Mouse (Mus musculus): ENCODE data around the gene Ptrh2. TPM values are rescaled to one million over a fixed set of nuclear protein-coding genes. Genes with fewer than 3 reads are reported as not detected.

Gene Ptrh2
- 9.7 and 10.5 TPM in 2 replicates for polyA plus RNA-seq (2012; rRNA removed)

DNA sequence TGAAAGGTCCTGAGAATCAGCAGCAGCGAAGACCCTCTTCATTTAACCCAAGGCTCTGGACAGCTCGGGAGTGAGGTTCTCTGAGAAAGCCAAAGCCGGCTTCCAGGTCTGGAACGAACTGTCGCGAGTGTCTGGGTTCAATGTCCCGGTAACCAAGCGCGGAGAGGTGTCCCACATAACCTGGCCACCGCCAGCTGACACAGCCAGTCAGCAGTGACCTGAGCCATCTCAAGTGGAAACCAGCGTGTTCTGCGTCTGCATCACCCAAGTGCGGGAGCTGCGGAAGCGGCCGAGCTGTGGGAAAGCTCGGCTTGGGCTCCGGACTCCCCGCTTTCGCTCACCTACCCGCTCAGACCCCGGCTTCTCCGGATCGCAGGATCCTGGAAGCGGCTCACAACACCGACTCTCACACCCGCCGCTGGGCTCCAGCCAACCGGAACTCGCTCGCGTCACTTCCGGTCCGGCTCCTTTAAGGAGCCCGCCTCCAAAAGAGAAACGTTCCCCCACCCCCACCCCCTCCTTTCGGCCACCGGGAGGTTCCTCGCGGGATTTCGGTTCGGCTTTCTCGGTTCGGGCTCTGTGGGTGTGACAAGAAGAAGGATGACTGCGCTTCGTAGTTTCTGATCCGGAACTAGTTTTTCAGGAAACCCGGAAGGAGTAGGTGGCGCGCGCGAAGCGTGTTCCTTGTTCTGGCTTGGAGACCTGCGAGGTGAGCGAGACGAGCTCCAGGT, at the start of gene Ptrh2, which contains the start of gene Vmp1:
Ptrh2 (plus strand) TSS at position 591 of the 731 bp plus-strand sequence.
Vmp1 (minus strand) TSS at position 442 of the 731 bp plus-strand sequence.
- under 1% methylated on average over 56 of the region's 56 CpGs for WGBS
- H3K4me1 ChIP-seq (ENCODE audit: control insufficient read depth, insufficient read depth, low read length), result no peaks in the 10 kb centered on the region
- peak within 1 kb of the TSS; percentile 53 for H3K27ac ChIP-seq (ENCODE audit: insufficient read depth, low read length)
- peak; percentile 69; the same call in 1 of the 2 replicates for TF ChIP-seq POLR2A (IDR thresholded peaks at IDR 0.05; ENCODE audit: borderline replicate concordance, insufficient read depth, low read length)
- no peak for TF ChIP-seq CTCF (IDR thresholded peaks at IDR 0.05; ENCODE audit: borderline replicate concordance, insufficient read depth, low read depth, low read length)
- peak; percentile 91 to 96 for DNase-seq
- no peaks in the 10 kb centered on the region for H3K27me3 ChIP-seq (ENCODE audit: control insufficient read depth, insufficient read depth, low read length)
- H3K4me3 ChIP-seq (replicated peaks; ENCODE audit: insufficient read depth, low read depth, low read length), result peak within 1 kb of the TSS; percentile 86

- H3K4me1 ChIP-seq (ENCODE audit: control insufficient read depth, insufficient read depth, low read length), result no peaks in the 10 kb centered on the region
- DNase-seq, result no peak
- no peaks in the 10 kb centered on the region for H3K27me3 ChIP-seq (ENCODE audit: control insufficient read depth, insufficient read depth, low read length)
- no peak overlapping the region for H3K27ac ChIP-seq (ENCODE audit: insufficient read depth, low read length)
- 94% methylated on average over 6 of the region's 6 CpGs for WGBS
- TF ChIP-seq CTCF (IDR thresholded peaks at IDR 0.05; ENCODE audit: borderline replicate concordance, insufficient read depth, low read depth, low read length) (no peak), POLR2A (IDR thresholded peaks at IDR 0.05; ENCODE audit: borderline replicate concordance, insufficient read depth, low read length) (no peak)
- H3K4me3 ChIP-seq (replicated peaks; ENCODE audit: insufficient read depth, low read depth, low read length), result no peak overlapping the region
Measured at GRCm38 (mm10) chr11:86634396-86634795, 49.4 kb upstream of the Ptrh2 start.

GRCm38 (mm10) chr11:86637697-86638096, 46.1 kb upstream of the Ptrh2 start:
- no peak for DNase-seq
- 84% methylated on average over 2 of the region's 2 CpGs for WGBS
- no peak for TF ChIP-seq CTCF (IDR thresholded peaks at IDR 0.05; ENCODE audit: borderline replicate concordance, insufficient read depth, low read depth, low read length)
- no peak for TF ChIP-seq POLR2A (IDR thresholded peaks at IDR 0.05; ENCODE audit: borderline replicate concordance, insufficient read depth, low read length)
- H3K4me3 ChIP-seq (replicated peaks; ENCODE audit: insufficient read depth, low read depth, low read length), result no peak overlapping the region
- no peak overlapping the region for H3K27ac ChIP-seq (ENCODE audit: insufficient read depth, low read length)
- H3K27me3 ChIP-seq (ENCODE audit: control insufficient read depth, insufficient read depth, low read length), result no peaks in the 10 kb centered on the region
- no peaks in the 10 kb centered on the region for H3K4me1 ChIP-seq (ENCODE audit: control insufficient read depth, insufficient read depth, low read length)

- TF ChIP-seq CTCF (IDR thresholded peaks at IDR 0.05; ENCODE audit: borderline replicate concordance, insufficient read depth, low read depth, low read length) (no peak), POLR2A (IDR thresholded peaks at IDR 0.05; ENCODE audit: borderline replicate concordance, insufficient read depth, low read length) (no peak)
- Histone ChIP-seq H3K4me3 (replicated peaks; ENCODE audit: insufficient read depth, low read depth, low read length) (no peak overlapping the region), H3K27ac (ENCODE audit: insufficient read depth, low read length) (no peak overlapping the region), H3K27me3 (ENCODE audit: control insufficient read depth, insufficient read depth, low read length) (no peaks in the 10 kb centered on the region), H3K4me1 (ENCODE audit: control insufficient read depth, insufficient read depth, low read length) (no peaks in the 10 kb centered on the region)
- DNase-seq, result no peak
- WGBS, result 89% methylated on average over 4 of the region's 4 CpGs
Measured at GRCm38 (mm10) chr11:86641714-86642113, 42.1 kb upstream of the Ptrh2 start.

DNA sequence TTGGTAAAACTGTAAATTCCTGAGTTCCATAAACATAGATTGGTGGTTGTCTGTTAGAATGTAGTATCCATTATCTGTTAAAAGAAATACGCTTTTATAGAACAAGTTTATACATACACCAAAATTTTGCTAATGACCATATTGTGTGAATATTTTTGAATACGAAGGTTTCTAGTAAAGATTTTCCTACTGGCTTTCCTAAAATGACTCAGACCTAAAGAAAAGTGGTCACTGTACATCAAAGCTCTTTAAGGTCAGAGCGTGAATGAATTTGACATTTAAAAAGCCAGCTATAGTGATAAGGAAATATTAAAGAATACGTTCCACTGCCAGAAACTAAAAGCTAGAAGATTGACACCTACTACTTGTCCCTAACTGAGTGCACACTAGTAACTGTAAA, 39.2 kb upstream of the Ptrh2 start:
- Histone ChIP-seq H3K27me3 (ENCODE audit: control insufficient read depth, insufficient read depth, low read length) (no peaks in the 10 kb centered on the region), H3K4me3 (replicated peaks; ENCODE audit: insufficient read depth, low read depth, low read length) (no peak overlapping the region), H3K4me1 (ENCODE audit: control insufficient read depth, insufficient read depth, low read length) (no peaks in the 10 kb centered on the region), H3K27ac (ENCODE audit: insufficient read depth, low read length) (no peak overlapping the region)
- no peak for DNase-seq
- 96% methylated on average over 4 of the region's 4 CpGs for WGBS
- TF ChIP-seq POLR2A (IDR thresholded peaks at IDR 0.05; ENCODE audit: borderline replicate concordance, insufficient read depth, low read length), result no peak
- TF ChIP-seq CTCF (IDR thresholded peaks at IDR 0.05; ENCODE audit: borderline replicate concordance, insufficient read depth, low read depth, low read length), result no peak

GRCm38 (mm10) chr11:86646136-86646834, 37.5 kb upstream of the Ptrh2 start:
- Histone ChIP-seq H3K27me3 (ENCODE audit: control insufficient read depth, insufficient read depth, low read length) (no peaks in the 10 kb centered on the region), H3K4me3 (replicated peaks; ENCODE audit: insufficient read depth, low read depth, low read length) (no peak overlapping the region), H3K27ac (ENCODE audit: insufficient read depth, low read length) (no peak overlapping the region), H3K4me1 (ENCODE audit: control insufficient read depth, insufficient read depth, low read length) (no peaks in the 10 kb centered on the region)
- no peak for DNase-seq
- 51% methylated on average over 7 of the region's 7 CpGs for WGBS
- TF ChIP-seq CTCF (IDR thresholded peaks at IDR 0.05; ENCODE audit: borderline replicate concordance, insufficient read depth, low read depth, low read length) (no peak), POLR2A (IDR thresholded peaks at IDR 0.05; ENCODE audit: borderline replicate concordance, insufficient read depth, low read length) (no peak)

DNA sequence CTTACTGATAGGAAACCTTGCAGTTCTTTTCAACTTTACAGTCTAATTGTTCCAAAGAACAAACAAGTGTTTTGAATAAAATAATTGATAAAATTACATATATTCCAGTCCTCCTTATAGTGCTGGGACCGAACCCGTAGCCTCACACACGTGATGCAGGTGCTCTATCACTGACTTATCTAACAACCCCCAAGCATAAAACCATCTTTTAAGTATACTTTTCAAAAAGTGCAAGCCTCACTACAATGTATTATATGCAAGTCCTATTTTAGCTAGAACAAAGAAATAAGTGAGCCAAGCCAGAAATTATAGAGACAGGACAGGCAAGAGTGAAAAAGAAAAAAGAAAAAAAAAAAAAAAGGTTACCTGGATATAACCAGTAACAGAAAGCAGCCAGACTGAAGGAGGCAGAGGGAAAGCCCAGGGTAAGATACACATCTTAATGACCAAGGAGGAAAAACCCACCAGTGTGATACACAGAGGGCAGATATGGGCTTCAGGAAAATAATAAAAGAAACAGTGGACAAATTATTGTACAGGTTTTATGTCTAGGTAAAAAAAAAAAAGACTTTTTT, 36.8 kb upstream of the Ptrh2 start:
- H3K4me1 ChIP-seq (ENCODE audit: control insufficient read depth, insufficient read depth, low read length), result no peaks in the 10 kb centered on the region
- no peak for DNase-seq
- whole genome bisulfite sequencing, result 89% methylated on average over 3 of the region's 3 CpGs
- TF ChIP-seq POLR2A (IDR thresholded peaks at IDR 0.05; ENCODE audit: borderline replicate concordance, insufficient read depth, low read length), result no peak
- TF ChIP-seq CTCF (IDR thresholded peaks at IDR 0.05; ENCODE audit: borderline replicate concordance, insufficient read depth, low read depth, low read length), result no peak
- no peaks in the 10 kb centered on the region for H3K27me3 ChIP-seq (ENCODE audit: control insufficient read depth, insufficient read depth, low read length)
- H3K4me3 ChIP-seq (replicated peaks; ENCODE audit: insufficient read depth, low read depth, low read length), result no peak overlapping the region
- H3K27ac ChIP-seq (ENCODE audit: insufficient read depth, low read length), result no peak overlapping the region

Data from cerebellum, adult 2 months (tissue).